Mouse (Mus musculus) cerebellum, postnatal 36 days (tissue): ENCODE data around the gene Ppp1r15a.

Experiments used
- DNase-seq, 2 experiments: peaks; one replicate each; pipeline ENCODE4 v3.0.0; 2021 to 2022; ENCODE audit warnings: mixed read lengths in 2 of 2

Gene Ppp1r15a

DNA sequence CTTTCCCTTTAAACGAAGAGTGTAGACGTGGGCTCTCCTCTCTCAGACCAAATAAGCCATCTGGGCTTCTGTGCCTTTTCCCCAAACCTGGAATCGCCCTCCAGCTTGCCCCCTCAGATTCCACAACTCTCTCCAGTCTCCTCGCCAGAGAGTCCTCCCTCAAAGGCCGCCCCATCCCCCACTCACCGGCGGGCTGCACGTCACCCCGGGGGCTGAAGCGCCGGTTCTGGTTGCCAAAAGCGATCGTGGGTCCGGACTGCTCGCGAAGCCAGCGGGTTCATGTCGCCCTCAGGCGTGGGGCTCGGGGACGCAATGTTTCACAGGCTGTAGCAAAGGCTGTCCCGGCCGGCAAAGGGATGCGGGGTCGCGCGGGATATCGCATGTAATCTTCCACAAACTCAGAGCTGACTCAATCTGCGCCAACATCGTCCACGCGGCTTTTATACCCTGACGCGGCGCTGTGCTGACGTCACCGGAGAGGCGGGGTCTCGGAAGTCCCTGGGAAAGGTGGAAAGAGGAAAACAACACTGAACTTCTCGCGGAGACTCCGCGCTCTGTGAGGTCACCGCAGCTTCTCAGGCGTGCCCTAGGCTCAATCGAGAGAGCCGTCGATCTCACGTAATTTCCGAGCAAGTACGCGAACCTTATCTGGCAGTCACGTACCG lies at the start of gene Ppp1r15a, which contains the start of gene Plekha4:
Ppp1r15a (minus strand) TSS at position 460 of the 665 bp plus-strand sequence.
Plekha4 (plus strand) TSS at position 522 of the 665 bp plus-strand sequence.
- peak; percentile 94 to 98 for DNase-seq

DNA sequence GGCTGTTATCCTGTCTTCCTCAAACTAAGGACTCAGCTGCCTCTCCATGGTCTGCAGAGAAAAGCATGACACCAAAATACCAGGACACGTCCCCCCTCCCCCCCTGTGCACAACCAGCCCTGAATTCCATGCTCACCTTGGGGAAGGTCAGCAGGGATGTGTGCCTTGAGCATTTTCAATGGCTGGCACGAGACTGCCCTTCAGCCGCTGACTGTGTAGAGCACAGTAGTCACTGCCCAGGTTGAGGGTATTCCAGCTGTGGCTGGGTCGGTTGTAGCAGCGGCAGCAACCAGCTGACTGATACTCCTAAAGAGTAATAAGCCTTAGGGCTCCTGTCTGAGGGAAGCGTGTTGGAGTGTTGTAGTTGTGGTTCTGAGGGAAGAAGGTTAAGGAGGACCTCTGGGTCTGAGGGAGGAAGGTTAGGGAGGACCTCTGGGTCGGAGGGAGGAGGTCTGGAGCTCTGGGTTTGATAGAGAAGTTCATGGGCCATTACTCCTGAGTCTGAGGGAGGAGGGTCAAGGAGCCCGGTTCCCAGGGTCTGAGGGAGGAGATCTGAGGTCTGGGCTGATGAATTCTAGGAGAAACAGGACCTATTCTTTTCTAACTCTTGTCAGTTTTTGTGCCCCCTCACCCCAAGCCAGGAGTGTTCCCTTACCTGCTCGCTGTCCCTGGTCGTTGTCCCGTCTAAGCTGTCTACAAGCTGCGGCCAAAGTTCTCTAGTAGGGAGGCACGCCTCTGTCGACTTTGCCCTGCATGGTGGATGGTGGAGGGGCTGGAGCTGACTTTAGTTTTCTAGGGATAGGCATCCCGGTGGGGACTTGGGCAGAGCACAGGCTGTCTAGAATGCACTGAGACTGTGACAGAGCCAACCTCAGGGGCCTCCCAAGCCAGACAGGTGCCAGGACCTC lies 48.7 kb upstream of the Ppp1r15a start:
- DNase-seq, result no peak

DNA sequence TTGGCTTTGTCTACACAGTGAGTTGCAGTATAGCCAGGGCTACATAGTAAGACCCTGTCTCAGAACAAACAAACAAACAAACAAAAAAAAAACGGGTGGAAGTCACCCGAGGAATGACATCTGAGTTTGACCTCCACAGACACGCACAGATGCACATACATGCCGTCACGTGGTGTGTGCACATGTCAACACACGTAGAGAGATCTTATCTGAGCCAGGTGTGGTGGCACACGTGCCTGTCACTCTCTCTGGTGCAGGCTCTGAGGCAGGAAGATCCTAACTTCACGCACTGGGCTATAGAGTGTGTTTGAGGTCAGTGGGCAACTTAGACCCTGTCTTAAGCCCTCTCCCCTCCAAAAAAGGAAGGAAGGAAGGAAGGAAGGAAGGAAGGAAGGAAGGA lies 47.9 kb upstream of the Ppp1r15a start:
- no peak for DNase-seq

DNA sequence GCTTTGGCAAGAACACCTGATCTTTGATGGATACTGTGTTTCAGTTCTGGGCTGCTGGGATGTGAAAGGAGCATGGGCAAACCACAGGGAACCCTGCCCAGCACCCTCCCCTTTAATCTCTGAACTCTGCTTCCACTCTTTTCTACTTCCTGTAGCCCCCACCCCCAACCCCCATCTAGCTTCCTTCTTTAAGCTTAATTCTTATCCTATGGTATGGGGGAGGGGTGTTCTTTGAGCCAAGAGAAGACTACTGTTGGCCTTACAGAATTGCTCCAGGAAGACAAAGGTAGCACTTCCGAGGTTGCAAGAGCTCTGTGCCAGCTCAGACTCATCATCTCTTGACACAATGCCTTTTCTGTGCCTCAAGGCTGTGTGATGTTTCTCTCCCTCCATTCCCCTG lies 45.9 kb upstream of the Ppp1r15a start:
- no peak for DNase-seq

DNA sequence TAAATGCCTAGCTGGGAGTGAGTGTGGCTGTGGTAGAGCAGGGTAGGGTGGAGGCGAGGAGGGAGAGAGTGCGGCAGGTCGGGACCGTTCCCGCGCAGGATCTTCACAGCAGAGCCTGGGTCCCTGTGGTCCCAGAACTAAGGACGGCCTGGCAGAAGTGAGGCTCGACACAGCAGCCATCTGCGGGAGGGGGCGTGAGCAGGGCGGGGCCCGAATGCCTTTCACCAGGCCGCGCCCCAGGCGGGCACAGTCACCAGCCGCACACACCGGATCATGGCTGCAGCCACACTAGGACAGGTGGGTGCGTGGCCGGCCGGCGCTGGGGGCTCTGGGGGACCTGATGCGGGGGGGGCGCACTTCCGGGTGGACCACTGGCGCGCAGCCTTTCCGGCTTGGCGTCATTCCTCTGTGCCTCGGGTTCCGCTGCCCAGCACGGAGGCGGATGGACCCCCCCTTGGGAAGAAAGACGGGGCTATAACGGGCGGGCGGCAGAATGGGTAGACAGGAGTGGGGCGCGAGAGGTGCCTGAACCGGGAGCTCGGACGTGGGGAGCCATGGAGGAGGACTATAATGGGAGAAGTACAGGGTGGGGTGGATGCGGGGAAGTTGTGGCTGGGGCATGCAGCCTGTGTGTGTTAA lies 44.2 kb upstream of the Ppp1r15a start, which contains the start of gene Bcat2:
Bcat2 (plus strand) TSS at position 51 of the 639 bp plus-strand sequence.
- peak; percentile 67 to 76 for DNase-seq

DNA sequence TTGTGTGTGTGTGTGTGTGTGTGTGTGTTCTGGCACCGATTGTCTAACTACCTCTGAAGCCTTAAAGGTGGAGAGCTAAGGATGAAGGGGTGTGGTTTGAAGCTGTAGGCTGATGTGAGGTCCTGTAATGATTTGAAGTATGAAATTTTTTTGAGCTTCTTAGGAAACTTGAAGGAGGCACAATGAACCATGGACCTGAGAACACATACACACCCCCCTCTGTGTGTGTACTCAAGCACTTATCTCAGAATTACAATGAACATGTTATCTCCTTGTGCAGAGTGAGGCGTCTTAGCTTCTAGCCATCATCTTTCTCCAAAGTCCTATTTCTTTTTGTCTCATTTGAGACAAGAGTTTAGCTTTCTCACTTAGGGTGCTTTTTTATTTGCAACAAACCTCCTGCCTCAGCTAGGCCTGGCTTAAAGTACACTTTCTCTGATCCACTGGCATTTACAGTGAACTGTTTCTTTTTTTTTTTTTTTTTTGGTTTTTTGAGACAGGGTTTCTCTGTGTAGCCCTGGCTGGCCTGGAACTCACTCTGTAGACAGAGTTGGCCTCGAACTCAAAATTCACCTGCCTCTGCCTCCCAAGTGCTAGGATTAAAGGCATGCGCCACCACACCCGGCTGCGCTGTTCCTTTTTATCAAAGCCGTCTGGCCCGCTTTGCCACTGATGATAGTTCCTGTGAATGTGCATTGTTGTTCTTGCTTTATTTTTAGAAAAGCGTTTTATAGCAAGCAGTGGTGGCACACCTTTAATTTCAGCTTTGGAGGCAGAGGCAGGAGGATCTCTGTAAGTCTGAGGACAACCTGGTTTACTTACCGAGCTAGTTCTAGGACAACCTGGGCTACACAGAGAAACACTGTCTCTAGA lies 42.8 kb upstream of the Ppp1r15a start:
- DNase-seq, result no peak

DNA sequence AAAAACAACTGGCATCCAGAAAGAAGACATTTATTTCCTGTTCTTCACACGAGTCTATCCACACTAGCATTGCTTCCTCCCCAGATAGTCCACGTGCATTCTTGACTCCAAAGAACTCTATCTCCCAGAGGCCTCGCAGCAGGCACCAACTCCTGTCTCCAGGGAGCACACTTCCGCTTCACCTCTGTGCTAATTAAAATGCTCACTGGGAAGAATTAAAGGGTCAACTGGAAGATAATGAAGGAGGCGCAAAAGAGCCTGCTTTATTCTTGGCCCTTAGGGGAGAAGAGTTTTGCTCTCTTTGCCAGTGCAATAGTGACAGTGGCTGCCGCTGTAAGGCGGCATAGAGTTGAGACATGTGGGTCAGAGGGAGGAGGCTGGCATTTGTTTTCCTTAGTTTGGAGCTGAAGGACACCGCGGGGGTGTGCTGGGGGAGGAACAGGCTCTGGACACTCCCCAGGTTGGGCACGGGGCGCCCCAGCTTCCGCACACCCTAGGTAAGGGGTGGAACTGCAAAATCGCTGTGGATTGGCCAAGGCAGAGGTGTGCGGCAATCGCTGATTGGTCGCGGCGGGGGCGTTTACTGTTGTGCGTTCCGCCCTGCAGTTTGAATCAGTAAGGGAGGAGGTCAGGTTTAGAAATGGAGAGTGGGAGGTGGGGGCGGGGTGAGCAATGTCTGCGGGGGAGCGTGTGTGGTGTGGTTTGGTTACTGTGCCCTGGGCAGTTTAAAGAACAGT lies 41.9 kb upstream of the Ppp1r15a start:
- peak; percentile 87 to 93 for DNase-seq

DNA sequence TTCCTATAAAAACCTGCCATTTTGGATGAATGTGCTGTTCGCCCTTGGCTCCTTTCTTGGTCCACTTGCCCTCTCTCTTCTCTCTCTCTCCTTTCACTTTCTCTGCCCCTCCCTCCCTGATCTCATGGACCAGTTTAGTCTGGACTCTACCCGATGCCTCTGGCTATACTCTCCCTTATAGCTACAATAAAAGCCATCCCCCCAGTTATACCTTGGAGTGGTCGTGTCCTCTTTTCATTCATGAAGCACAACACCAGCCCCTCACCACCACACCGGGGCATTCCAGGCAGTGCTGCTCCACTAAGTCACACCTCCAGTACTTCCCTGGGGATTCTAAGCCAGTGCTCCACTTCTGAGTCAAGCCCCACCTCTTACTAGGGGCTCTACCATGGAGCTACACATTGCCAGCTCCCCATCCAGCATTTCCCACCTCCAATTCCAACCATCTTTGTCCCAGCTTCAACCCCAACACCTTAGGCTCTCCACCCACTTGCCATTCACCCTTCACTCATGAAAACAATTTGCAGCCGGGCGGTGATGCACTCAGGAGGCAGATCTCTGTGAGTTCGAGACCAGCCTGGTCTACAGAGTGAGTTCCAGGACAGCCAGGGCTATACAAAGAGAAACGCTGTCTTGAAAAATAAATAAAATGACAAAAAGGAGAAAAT lies 41.2 kb upstream of the Ppp1r15a start:
- no peak for DNase-seq

DNA sequence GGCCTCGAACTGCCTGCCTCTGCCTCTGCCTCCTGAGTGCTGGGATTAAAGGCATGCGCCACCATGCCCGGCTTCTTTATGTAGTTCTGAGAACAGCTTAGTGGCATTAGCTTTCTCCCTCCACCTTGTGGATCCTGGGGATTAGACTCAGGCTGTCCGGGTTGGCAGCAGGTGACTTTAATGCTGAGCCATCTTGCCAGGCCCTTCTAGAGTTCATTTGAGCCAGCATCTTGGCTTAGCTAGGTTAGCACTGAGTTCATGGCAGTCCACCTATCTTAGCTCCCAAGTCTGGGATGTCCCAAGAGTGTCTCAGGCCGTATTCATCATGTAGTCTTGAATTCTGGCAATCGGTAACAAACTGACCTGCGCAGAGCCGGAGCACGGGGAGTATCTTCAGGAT lies 39.4 kb upstream of the Ppp1r15a start:
- no peak for DNase-seq

DNA sequence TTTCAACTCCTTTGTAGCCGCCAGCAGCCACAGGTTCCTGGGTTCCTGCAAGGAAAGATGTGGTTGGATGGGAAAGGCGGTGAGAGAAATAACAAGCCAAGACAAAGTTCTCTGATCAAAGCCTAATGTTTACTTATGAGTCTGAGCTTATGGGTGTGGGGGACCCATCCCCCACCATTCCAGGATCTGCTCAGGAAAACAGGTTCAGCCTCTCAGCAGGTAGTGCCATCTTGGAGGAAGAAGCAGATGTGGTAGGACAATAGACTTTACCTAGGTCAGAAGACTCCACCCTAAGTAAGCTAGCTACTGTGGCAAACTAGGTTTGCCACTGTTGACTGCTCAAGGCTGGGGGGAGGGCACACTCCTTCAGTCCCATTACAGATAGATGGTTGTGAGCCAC lies 38.7 kb upstream of the Ppp1r15a start:
- DNase-seq, result no peak

DNA sequence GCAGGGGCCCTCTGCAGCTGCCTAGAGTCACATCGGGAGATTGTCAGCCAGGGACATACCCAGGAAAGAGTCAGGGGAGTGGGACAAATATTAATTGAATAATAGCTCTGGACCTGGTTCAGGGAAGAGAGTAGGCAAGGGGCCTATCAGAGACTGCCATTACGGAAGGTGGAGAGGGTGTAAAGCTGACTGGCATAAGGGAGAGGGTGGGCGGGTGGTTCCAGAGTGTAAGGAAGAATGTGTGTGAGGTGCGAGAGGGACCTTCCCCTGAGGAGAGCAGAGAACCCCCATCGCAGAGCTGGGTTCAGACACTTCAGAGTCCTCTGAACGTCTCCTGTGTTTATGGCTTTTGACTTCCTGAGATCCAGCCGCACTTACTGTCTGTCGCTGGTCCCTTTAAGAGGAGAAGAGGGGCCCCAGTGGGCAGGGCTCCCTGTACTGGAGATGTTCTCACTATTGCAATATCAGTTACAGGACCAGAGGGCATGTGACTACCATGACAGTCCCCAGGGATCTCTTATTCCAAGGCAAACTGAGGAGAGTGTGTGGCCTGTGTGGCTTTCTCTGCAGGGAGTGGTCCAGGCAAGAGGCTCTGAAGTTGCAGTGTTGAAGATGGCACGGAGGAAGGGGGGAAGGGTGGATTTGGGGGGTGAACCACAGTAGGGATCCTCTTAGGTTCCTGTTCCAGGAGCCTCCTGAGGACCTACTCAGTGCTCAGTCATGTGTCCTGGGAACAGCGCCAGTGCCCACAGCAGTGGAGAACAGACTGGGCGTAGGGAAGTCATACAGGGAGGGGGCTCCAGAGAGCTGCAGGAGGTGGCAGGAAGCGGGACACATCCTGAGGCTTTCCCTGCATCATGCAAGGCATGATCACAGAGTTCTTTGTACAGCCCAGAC lies 35.8 kb upstream of the Ppp1r15a start:
- no peak for DNase-seq

DNA sequence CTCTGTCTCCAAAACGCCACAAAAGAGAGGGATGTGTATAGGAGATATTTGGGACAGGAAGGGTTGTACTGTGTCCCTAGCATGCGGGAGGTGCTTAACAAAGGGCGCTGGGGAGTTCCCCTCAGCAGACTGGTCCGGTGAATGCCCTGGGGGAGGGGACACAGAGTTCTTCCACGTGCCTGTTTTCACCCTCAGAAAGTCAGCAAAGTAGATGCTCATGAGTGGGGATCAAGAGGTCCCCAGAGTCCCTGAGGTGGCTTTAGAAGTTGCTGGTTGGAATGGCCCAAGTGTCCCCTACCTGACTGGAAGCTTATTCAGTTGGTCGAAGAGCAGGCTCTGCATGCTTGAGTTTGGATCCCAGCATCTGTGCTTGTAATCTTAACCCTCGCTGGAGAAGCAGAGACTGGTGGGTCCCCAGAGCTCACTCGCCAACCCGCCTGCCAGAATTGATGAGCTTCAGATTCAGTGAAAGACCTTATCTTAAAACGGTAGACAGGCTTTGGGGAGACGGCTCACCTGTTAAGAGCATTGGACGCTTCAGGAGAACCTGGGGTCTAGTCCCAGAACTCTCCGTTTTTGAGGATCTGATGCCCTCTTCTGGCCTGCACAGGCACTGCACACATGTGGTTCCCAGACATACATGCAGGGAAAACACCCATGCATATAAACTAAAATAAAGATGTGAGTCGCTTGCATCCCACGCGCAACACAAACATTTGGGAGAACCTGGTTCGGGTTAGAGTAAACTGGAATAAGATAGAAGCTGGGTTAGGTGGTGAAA lies 35.0 kb upstream of the Ppp1r15a start:
- DNase-seq, result peak; percentile 84 to 89

DNA sequence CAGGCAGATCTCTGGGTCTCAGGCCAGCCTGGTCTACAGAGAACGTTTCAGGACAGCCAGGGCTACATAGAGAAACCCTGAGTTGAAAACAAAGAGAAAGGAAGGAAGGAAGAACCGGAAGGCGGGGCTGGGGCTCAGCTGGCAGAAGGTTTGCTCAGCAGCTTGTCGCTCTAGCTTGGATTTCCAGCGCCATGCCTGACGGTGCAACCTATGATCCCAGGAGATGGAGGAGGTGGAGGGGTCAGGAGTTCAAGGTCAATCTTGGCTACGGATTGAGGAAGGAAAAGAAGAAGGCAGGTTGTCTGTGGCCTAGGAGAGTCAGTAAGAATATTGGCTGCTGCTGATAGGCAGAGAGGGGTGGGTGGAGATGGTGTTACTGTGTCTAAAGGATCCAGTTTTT lies 34.2 kb upstream of the Ppp1r15a start:
- no peak for DNase-seq

DNA sequence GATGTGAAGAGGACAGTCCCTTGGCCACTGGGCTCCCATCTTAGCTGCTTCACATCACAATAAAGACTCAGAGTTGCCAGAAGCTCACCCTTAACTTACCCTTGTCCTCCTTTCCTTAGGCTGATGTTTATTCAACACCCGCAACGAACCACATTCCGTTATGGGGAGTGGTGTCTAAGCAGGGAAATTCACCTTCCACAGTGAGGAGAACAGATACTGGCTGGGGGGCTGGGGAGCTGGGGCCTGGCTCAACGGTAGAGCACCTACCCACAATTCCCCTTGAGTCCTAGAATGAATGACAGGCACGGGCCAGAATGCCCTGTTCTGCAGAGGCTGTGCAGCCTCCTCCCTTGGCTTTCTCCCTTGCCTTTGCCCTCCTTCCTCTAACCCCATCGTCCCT lies 32.8 kb upstream of the Ppp1r15a start:
- DNase-seq, result no peak

DNA sequence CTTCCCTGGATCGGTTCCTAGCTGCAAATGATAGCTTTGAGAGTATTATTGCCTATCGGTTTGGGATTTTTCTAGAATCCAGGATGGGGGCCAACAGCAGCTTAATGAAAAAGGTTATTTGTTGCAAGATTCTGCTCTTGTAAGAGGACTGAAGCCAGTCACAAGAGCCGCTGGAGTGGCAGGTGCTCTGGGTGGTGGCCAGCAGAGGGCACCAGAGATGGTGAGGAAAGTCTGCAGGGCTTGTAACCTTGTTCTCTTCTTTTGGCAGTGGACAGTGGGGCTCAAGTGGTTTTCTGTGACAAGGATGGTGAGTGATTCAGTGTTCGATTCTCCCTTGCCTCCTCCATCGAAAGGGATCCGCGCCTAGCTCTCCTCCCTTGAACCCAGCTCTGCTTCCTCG lies 29.7 kb upstream of the Ppp1r15a start:
- peak; percentile 87 to 89 for DNase-seq

DNA sequence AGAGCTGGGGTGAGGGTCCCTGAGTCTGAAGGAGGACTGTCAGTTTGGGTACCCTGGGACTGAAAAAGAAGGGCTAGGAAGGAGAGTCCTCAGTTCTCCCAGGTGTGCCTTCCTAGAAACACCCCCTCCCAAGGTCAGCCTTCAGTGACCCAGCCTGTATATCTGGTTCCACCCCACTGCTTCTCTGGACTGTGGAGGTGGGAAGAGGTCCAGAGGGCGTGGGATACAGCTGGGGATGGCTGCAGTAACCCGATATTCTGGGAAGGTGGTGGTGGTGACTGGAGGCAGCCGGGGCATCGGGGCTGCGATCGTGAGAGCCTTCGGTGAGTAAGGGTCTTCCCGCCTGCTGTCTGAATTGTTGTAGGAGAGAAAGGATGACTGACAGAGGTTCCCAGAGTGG lies 28.7 kb upstream of the Ppp1r15a start, which contains the start of gene Hsd17b14:
Hsd17b14 (plus strand) TSS at position 150 of the 400 bp plus-strand sequence.
- DNase-seq, result no peak

DNA sequence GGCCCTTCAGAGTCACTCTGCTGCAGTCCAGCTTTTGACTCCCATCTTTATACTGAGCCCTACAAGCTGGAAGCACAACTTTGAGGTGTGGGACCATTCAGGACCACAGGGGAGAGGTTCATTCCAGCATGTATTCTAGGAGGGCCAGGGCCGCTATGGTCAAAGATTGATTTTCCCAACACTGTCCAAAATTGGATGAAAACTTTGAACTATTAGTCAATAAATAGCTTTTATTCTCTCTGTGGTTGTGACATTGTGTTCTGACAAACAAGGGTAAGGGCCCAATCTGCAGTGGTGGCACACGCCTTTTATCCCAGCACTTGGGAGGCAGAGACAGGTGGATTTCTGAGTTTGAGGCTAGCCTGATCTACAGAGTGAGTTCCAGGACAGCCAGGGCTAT lies 27.9 kb upstream of the Ppp1r15a start:
- no peak for DNase-seq

DNA sequence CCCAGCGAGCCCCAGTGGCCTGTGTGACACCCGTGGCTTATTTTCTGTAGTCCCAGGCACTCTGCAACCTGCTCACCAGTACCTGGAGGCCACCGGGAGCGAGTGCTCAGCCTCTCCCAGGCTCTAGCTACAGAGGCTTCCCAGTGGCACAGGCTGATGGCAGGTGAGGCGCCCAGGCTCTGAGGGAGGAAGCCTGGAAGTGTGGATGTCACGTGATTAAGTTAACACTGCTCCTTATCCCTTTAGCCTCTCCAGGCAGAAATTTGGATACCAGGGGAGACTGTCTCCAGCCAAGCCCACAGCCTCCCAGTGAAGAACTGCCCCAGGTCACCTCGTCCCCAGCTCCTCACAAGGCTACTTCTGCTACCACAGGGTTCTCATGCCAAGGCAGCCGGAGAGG lies 27.5 kb upstream of the Ppp1r15a start:
- DNase-seq, result no peak

DNA sequence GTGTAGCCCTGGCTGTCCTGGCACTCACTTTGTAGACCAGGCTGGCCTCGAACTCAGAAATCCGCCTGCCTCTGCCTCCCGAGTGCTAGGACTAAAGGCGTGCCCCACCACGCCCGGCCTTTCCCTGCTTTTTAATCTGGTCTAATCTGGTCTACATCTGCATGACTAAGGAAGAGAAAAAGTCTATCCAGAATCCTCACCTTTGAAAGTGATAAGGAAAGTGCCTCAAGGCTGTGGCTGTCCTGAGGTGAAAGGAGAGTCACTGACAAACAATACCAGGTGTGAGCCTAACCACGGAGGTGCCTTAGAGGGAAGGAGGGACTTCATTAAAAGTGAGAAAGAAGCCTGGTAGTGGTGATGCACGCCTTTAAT lies 25.4 kb upstream of the Ppp1r15a start:
- DNase-seq, result no peak
